Mouse (Mus musculus): Measurements from ENCODE around the gene Stac.

DNA sequence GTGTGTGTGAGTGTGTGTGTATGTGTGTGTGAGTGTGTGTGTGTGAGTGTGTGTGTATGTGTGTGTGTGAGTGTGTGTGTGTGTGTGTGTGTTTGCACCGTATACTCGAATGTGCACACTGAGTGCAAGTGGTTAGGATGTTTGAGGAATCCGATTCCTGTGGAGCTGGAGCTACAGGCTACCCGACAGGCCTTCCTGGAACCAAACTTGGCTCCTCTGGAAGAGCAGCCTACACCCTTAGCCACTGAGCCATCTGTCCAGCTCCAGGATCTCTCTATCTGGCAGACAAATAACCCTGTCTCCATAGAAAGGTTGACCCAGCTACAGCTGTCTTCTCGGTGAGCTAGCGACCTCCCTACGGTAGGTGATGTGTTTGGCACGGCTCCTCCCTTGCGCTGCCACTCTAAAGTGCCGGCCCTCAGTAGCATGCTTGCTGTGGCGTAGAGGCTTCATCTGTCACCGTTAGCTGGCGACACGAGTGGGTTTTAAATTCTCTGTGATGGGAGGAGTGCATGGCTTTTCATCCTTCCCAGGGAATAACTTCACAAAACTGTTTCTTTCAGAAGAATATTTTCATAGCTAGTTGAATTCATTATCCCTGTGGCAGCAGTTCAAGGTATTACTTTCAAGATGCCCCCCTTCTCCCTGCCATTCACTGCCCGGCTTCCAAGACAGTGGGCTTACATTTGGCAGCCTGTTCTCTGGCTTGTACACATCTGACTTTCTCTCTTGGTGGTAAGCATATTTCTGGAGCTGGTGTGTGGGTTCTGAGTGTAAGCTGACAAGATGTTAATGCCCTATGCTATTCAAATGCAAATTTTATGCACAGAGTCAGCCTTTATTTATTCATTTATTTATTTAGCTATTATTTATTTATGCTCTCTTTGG, 175.3 kb downstream of the Stac start:
- no peak for TF ChIP-seq EP300 (IDR thresholded peaks at IDR 0.05; ENCODE audit: low read depth)
- no peak for TF ChIP-seq CTCF (IDR thresholded peaks at IDR 0.05; ENCODE audit: low read depth)

All from liver, embryonic 14.5 days (tissue).